Mouse (Mus musculus) layer of hippocampus, postnatal 25 days (tissue): ENCODE results near the gene Arid1b. TPM values are rescaled to one million over a fixed set of nuclear protein-coding genes. Genes with fewer than 3 reads are reported as not detected.

ENCODE experiments used
- DNase-seq, 2 experiments: peaks; one replicate each; pipeline ENCODE4 v3.0.0; 2022; ENCODE audit warnings: mixed read lengths in 2 of 2, low spot score in 1 of 2; ENCODE audit errors: extremely low spot score in 1 of 2
- total RNA-seq, 2 experiments: library from RNA; stranded (reverse); gene quantifications; 2 replicates each; pipeline ENCODE4 v1.2.3; 2021

The Arid1b gene
- total RNA-seq, 2 experiments from 2014 or later: 86.8 to 102 TPM

DNA sequence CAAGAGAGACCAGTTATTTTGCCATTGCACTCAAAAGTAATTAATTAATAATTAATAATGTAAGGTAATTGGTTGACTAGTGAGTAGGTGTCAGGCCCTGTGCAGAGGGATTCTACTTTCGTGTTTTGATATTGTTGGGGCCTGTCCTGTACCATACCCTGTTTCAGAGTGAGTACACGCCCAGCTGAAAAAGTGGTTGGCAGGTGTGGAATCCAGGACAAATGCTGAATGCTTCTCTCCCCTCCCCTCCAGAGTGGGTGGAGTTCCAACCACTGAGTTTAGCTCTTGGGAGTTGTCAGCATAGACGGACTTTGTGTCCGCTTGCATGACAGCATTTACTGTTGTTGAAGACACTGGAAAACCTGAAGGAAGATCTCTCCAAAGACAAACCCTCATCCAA, 18.4 kb downstream of the Arid1b start:
- no peak for DNase-seq

DNA sequence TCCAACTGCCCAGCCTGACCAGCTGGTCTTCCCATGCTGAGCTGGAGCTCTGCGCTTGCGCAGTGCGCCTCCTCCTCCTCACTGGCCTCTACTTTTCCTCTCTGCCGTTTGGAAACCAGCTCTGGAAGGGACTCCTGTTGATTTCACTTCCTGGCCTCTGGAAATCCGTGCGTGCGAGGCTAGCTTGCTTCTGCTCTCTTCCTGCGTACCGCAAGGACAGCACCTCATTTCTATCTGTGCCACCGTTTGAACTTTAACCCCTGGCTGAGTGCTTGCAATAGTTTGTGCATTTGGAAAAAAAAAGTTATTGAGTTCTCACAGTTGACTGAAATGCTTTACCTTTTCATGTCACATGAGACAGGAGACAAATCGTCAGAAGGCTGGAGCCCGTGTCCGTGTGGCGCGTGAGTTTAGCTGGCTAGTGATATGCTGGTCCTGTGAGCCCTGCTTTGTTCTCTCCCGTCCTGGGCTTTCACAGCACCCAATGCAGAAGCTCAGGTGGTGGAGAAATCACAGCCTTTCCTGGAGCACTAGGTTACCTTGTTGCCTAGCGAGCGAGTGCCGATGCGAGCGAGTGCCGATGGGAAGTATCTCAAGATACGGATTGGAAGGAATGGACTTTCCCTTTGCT, 20.3 kb downstream of the Arid1b start:
- no peak for DNase-seq

DNA sequence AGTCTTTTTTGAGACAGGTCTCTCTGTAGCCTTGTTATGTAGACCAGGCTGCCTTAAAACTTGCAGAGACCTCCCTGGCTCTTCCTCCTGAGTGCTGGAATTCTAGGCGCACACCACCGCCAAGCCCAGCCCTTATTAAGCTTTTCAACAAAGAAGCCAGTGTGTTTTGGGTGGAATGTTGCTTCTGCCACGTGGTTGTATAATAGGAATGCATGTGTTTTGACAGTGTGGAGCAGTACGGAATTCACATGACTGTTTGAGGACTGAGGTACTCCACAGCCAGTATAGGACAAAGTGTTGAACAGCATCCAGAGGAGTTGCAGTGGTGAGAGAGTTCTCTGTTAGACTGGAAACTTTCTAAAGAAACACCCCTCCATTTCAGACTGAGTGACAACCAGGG, 22.3 kb downstream of the Arid1b start:
- DNase-seq: no peak

DNA sequence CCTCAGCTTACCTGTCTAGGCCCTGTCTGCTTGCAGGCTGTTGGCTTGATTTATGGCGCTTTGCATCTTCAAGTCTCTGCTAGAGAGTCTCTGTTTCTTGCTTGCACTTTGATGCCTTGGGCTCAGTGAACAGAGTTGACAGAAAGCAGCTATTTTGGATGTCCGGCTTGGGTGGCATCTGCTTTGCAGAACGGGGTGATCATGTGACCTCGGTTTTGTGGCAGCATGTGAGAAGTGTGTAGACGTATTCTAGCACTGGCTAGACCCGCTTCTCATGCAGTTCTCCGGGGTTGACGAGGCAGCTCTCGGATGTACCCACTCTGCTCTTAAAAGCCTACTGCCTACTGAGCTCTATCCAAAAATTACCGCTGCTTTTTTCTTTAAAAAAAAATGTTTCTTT, 22.9 kb downstream of the Arid1b start:
- no peak for DNase-seq

DNA sequence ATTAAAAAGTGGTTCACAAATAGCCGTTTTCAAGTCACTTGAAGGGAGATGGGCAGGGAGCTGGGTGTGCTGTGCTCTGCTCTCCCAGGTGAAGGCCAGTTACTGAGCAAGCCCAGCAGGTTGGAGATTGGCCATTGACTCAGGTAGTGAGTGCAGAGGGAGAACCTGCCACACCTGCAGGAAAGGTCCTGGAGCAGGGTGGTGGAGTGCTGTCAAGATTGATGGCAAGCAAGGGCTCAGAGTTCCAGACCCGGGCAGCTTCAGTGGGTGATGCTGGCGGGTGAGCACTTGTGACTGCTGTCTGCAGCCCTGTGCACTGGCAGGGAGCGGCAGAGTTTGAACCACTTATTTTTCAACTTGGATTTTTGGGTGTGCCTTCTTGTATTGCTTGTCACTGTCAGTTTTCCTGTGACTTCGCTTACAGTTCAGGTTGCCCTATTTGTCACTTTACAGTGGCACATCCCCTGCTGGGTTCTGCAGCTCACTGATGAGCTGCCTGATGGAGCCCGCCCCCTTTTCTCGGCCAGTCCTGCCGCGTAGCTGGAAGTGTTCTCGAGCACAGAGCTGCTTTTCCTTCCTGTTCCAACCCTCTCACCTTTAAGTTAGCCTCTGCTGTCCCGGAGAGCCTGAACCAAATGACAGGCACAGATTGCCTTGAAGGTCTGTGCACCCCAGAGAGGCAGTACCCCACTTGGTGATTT, 27.3 kb downstream of the Arid1b start:
- no peak for DNase-seq

DNA sequence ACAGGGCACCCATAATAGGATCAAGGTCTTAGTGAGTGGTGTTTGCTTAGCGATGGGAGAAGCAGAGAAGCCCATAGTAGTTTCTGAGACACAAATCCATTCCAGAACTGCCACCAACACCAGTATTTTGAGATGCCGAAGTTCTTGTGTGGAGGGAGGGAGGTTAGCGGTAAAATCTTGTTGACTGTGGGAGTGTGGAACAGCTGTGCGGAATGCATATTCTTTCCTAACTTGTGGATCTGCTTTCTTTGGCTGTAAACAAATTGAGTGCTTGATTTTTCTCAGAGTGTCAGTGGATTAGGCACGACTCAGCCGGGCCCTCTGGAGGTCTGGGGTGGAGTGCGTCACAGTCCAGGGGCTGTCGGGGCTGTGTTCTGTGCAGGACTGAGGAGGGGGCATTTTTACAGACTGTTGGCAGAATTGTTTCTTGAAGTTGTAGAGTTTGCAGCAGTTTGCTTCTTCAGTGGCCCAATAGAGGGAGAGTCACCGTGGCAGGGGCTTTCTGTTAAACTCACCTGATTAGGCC, 27.9 kb downstream of the Arid1b start:
- DNase-seq: no peak

DNA sequence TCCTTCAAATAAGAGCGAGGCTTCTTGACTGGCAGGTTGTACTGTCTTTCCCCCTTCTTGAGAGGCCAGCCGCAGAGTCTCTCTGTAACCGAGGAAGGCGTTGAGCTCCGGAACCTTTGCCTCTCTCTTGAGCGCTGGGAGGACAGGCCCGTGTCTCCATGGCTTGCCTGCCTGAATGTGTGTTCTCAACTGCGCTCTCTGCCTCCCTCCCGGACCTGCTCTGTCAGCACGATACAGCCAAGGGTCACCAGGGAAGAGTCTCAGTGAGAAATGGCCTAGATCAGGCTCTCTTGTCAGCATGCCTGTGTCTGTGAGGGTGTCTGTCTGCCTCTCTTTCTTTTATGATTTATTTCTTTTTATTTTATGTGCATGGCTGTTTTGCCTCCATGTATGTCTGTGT, 29.6 kb downstream of the Arid1b start:
- DNase-seq: no peak

DNA sequence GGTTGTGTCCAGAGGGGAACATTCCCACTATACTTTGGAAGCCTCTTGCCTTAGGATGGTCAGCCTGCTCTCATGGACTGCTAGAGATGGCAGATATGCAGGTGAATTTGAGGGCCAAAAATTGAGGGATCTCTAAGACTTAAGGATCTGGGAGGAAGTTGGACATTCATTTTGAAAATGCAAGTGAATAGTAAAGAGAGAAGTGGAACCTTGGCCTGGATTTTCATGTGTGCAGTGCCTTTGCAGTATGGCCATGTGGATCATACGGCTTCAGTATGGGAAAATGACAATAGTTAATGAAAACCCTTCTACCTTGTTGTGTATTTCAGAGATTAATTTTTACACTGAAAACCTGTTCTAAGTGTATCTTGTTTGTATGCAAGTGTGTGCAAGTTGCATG, 31.3 kb downstream of the Arid1b start:
- no peak for DNase-seq

DNA sequence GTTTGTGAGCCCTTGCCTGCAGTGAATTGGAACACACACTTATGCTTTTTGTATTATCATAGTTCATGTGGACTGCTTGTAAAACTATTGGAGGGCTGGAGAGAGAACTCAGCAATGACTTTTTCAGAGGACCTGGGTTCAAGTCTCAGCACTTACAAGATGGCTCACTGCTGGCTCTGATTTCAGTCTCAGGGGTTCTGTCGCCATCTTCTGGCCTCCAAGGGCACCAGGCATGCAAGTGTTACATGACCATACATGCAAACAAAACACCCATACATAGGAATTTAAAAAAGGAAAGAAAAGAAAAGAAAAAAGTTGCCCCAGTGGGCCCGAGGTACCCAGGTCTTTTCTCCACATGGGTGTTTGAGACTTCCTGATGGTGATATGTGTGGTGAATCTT, 32.4 kb downstream of the Arid1b start:
- no peak for DNase-seq

DNA sequence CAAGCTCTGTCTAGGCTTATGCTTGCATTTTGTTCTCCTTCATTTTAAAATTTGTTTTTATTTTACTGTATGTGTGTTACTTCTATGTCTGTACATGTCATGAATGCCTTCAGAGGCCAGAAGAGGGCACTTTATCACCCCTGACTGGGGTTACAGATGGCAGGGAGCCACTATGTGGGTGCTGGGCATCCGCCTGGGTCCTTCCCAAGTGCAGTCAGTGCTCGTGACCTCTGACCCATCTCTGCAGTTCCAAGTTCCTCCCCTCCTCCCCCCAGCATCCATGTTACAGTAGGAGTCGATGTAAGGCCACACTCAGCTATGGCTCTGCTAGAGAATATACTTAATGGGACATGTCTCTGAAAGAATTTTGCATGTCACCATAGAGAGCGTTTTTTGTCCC, 35.0 kb downstream of the Arid1b start:
- no peak for DNase-seq

DNA sequence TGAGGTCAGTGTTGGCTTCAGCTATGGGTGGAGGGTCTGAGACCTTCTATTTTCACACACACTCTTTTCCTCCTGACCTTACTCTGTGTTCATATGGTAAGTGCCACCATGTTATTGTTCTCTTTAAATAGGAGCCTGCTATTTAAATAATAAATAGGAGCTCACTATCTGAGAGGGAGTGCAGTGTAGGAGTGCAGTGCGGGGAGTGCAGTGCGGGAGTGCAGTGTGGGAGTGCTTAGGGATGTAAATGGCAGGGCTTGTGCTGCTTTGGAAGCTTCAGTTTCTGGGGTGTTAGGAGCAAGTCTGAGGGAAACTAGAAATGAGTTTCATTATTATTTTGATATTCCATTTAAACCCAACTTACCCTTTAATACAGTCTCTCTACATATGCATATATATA, 36.2 kb downstream of the Arid1b start:
- DNase-seq: no peak

DNA sequence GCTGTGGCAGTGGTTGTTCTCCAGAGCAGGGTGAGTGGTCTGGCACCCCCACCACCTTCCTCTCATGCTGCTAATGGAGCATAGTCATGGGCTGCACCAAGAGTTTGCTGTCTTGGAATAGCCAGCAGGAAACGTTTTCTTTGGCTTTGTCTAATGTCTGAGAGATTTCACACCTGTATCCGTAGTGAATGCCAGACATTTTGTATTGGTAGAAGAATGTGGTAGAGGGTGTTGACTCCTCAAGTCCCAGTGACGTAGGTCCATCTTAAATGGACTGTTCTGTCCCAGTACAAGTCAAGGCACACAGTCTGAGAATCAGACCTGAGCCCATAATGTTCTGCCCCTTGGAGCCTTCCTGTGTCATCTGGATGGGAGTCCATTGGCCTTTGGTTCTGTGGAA, 39.2 kb downstream of the Arid1b start:
- DNase-seq: no peak

DNA sequence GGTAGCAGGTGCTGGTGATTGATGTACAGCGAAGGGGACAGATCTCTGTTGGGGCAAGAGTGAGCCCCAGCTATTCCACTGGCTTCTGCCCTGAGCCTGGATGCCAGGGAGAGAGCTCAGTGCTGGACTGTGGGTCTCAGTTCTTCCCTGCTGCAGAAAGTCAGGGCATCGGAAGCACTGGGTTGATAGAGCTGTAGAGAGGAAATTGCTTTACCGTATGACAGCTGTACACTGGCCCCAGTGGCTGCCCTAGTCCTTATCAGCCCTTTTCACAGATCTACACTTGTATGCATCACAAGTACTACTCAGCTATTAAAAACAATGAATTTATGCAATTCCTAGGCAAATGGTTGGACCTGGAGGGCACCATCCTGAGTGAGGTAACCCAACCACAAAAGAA, 40.1 kb downstream of the Arid1b start:
- DNase-seq: no peak

DNA sequence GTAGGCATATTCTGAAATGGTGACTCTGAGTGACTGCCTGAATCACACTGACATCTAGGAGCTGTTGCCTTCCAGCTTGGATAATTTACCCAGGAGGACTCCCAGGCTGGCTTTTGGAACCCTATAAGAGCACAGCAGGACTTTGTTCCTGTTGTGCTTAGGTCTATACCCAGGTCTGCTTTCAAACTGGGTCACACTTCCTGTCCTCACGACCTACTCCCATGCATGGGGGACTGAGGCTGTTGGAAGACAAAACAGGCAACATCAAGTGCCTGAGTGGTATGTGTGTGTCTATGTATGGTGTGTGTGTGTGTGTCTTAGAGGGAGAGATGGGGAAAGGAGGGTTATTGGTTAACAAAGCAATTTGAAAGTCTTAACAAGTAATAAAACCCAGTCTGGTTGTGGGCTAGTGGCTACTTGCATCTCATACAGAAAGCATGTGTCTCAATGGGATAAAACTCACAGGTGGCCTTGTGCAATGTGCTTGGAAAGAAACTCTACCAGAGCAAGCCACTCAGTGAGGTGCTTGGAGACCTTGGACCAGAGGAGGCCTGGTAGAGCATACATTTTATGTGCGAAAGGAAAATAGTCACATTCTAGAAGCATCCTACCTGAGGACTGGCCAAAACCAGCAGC, 42.2 kb downstream of the Arid1b start:
- no peak for DNase-seq

DNA sequence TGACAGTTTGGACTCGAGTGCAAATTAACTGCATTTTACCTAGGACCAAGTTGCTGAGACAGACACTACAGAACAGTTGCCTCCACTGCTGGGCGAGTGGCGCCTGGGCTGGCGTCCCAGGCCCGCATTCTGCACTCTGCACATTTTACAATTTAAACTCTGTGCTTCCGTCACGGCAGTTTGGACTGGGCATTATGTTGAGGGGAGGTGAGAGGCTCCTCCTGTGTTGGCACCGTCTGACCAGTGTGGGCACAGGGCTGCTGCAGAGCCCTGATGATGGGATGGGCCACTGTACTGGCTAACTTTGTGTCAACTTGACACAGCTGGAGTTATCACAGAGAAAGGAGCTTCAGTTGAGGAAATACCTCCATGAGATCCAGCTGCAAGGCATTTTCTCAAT, 43.1 kb downstream of the Arid1b start:
- no peak for DNase-seq

DNA sequence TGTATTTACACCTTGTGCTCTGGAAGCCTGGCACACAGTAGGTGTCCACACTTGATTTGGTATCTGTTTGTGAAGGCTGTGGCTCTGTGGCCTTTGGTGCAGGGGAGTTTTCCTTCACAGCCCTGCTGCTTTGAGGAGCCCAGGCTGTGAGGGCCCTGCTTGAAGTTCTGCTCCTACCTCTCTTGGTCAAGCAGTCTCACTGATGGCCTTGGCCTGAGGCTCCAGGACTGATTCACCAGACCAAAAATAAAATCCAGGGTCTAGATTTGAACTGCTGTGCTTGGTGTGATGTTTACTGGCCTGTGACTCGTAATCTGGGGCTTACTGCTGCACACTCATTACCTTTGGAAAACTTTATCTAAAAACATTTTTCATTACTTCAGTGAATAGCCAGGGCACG, 45.7 kb downstream of the Arid1b start:
- no peak for DNase-seq

DNA sequence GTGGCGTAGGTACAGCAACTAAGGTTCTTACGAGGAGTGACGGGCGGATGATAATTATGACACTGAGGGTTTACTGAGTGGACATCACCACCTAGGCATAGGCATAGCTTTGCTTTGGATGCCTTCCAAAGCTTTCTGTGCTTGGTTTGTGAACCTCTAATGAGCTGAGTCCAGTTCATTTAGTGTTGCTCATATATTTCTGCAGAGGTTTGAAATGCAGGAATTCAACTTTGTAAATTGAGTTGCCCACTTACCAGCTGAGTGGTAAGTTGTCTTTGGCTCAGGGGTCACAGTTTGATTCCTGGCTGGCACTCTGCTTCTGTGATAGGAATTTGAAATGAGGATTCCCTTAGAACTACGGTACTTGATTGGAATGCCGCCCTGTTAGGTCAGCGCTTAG, 49.7 kb downstream of the Arid1b start:
- DNase-seq: no peak

DNA sequence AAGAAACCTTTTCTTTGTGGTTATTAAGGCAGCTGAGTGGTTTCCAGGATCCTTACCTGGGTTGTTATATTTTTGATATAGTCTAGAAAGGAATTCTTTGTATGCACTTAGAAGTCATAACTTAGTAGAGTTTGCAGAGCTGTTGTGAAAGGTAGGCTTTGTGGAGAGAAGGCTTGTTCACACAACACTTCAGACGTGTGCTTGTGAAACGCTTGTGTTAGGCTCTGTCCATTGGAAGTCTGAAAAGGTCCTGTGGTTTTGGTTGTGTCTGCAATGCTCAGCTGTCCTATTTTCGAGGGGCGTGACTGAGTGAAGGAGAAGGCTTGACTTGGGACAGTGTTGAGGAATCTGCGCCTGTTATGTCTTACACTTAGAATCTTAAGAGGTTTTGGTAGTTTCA, 51.5 kb downstream of the Arid1b start:
- no peak for DNase-seq

DNA sequence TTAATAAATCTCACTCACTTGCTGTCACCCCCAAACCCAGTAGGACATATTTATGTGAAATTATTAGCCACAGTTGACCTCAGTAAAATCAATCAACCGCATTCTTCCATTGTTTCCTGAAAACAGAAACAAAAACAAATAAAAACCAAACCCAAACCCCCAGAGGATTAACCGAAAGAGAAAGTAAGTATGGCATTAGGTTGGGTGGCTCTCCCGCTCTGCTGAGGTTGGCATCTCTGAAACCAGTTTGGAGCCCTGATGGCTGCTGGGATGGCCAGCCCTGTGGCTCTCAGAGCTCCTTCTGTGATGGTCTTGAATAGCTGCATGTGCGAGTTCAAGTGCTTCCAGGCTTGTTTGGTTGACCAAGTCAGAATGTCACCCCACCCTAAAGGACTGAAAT, 53.2 kb downstream of the Arid1b start:
- no peak for DNase-seq

DNA sequence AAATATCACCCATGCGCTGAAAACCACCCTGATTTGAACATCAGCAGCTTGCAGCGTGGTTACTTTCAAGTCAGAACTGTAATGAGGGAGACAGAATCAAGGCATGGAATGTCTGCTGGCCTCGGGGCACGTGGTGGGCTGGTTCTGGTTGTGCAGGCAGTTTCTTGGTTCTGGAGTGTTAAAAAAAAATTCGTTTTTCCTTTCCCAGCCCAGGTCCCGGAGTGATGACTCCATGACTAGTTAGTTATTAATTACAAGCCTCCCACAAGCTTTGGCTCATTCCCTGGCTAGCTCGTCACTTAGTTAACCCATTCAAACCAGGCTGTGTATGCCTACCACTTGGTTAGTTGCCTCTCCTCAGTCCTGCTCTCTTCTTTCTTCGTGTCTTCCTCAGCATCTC, 56.1 kb downstream of the Arid1b start:
- no peak for DNase-seq

DNA sequence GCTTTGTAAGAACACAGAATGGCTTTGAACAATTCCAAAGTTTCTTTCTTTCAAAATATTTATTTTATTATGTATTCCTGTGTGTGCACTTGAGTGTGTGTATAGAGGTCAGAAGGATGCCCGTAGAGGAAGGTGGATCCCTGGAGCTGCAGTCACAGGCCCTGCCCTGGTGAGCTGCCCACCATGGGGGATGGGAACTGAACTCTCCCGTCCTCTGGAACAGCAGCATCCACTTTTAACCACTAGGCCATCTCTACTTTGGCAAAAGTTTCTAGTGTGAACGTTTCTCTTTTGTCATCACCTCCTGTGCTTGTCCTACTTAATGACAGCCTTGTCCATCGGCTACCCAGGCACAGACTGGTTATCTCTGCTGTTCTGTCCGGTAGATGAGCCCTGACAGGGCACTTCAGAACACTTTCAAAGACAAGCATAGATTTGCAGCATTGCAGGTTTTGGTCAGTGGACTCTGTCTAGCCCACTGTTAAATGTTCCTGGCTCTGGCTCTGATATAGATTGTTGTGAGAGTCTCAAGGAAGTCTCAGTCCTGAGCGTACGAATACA, 56.9 kb downstream of the Arid1b start:
- no peak for DNase-seq
